Mouse (Mus musculus): ENCODE measurements at regions not wholly inside any gene's neighbourhood (a gene's known extent, or its start where the extent isn't known, plus 50 kb on each side); places are given as distances from the start of the nearest gene placed in this dataset.

DNA sequence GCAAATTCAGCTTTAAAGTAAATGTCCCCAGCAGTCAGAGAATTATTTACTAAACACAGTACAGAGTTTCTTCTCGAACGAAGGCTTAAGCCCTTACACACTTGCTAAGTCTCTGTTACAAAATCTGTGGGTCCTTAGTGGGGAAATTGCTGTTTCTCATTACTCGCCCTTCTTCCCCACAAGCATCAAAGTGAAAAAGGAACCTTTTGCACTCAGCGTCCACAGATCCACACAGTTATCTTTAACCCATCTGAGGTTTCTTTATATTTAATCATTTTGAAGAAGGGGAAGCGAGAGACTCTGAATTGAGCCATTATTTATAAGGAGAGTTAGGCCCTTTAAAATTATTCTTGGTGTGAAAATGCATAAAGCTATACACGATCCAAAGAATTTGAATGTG lies 126.7 kb upstream of the Dmrta1 start:
- TF ChIP-seq E2F4 (IDR thresholded peaks at IDR 0.05; ENCODE audit: insufficient read depth), result no peak
- no peak for TF ChIP-seq TCF3 (IDR thresholded peaks at IDR 0.05; ENCODE audit: insufficient read length, low read depth)
- TF ChIP-seq MYOD1 (IDR thresholded peaks at IDR 0.05; ENCODE audit: control insufficient read depth in 1 of 3, insufficient read length in 2 of 3, low read depth in 2 of 3), result no peak
- TF ChIP-seq MAX (IDR thresholded peaks at IDR 0.05; ENCODE audit: low read depth), result no peak
- no peak for TF ChIP-seq POLR2AphosphoS2 (IDR thresholded peaks at IDR 0.05; ENCODE audit: insufficient read length, low read depth)
- TF ChIP-seq POLR2A (IDR thresholded peaks at IDR 0.05; ENCODE audit: insufficient read length, low read depth), result no peak
- no peak for TF ChIP-seq MYOG (IDR thresholded peaks at IDR 0.05; ENCODE audit: control insufficient read depth in 1 of 3, insufficient read depth in 1 of 3, insufficient read length in 2 of 3, low read depth in 2 of 3)
- no peak for TF ChIP-seq SRF (IDR thresholded peaks at IDR 0.05; ENCODE audit: control insufficient read depth, insufficient read length, low read depth)
- no peak for TF ChIP-seq CEBPB (IDR thresholded peaks at IDR 0.05; ENCODE audit: insufficient read depth, poor library complexity, severe bottlenecking)
- no peak for TF ChIP-seq USF1 (IDR thresholded peaks at IDR 0.05; ENCODE audit: low read depth)
- no peak for TF ChIP-seq TCF12 (IDR thresholded peaks at IDR 0.05; ENCODE audit: insufficient read depth, poor library complexity, severe bottlenecking)
- no peak for TF ChIP-seq REST (IDR thresholded peaks at IDR 0.05; ENCODE audit: insufficient read depth, insufficient read length)
- Histone ChIP-seq H3K4me2 (ENCODE audit: low read depth) (no peak overlapping the region), H3K36me3 (ENCODE audit: control insufficient read depth, insufficient read depth) (no peaks in the 10 kb centered on the region), H3K79me2 (ENCODE audit: control insufficient read depth, insufficient read depth) (no peaks in the 10 kb centered on the region), H3K27me3 (ENCODE audit: control insufficient read depth, insufficient read depth, insufficient read length) (no peaks in the 10 kb centered on the region), H3K4me3 (no peak overlapping the region), H3ac (ENCODE audit: control insufficient read depth, insufficient read length) (no peak overlapping the region)

GRCm38 (mm10) chr4:89550515-89550914 lies 128.7 kb upstream of the Dmrta1 start:
- Histone ChIP-seq H3K4me2 (ENCODE audit: low read depth) (no peak overlapping the region), H3K4me3 (no peak overlapping the region), H3ac (ENCODE audit: control insufficient read depth, insufficient read length) (no peak overlapping the region), H3K36me3 (ENCODE audit: control insufficient read depth, insufficient read depth) (no peaks in the 10 kb centered on the region), H3K79me2 (ENCODE audit: control insufficient read depth, insufficient read depth) (no peaks in the 10 kb centered on the region), H3K27me3 (ENCODE audit: control insufficient read depth, insufficient read depth, insufficient read length) (no peaks in the 10 kb centered on the region)
- TF ChIP-seq REST (IDR thresholded peaks at IDR 0.05; ENCODE audit: insufficient read depth, insufficient read length) (no peak), POLR2AphosphoS2 (IDR thresholded peaks at IDR 0.05; ENCODE audit: insufficient read length, low read depth) (no peak), MYOG (IDR thresholded peaks at IDR 0.05; ENCODE audit: control insufficient read depth in 1 of 3, insufficient read depth in 1 of 3, insufficient read length in 2 of 3, low read depth in 2 of 3) (no peak), SRF (IDR thresholded peaks at IDR 0.05; ENCODE audit: control insufficient read depth, insufficient read length, low read depth) (no peak), TCF3 (IDR thresholded peaks at IDR 0.05; ENCODE audit: insufficient read length, low read depth) (no peak), CEBPB (IDR thresholded peaks at IDR 0.05; ENCODE audit: insufficient read depth, poor library complexity, severe bottlenecking) (no peak), E2F4 (IDR thresholded peaks at IDR 0.05; ENCODE audit: insufficient read depth) (no peak), USF1 (IDR thresholded peaks at IDR 0.05; ENCODE audit: low read depth) (no peak), MYOD1 (IDR thresholded peaks at IDR 0.05; ENCODE audit: control insufficient read depth in 1 of 3, insufficient read length in 2 of 3, low read depth in 2 of 3) (no peak), POLR2A (IDR thresholded peaks at IDR 0.05; ENCODE audit: insufficient read length, low read depth) (no peak), TCF12 (IDR thresholded peaks at IDR 0.05; ENCODE audit: insufficient read depth, poor library complexity, severe bottlenecking) (no peak), MAX (IDR thresholded peaks at IDR 0.05; ENCODE audit: low read depth) (no peak)

- no peak overlapping the region for H3ac ChIP-seq (ENCODE audit: control insufficient read depth, insufficient read length)
- H3K27me3 ChIP-seq (ENCODE audit: control insufficient read depth, insufficient read depth, insufficient read length), result no peaks in the 10 kb centered on the region
Measured at GRCm38 (mm10) chr4:89532462-89532861, 146.8 kb upstream of the Dmrta1 start.

DNA sequence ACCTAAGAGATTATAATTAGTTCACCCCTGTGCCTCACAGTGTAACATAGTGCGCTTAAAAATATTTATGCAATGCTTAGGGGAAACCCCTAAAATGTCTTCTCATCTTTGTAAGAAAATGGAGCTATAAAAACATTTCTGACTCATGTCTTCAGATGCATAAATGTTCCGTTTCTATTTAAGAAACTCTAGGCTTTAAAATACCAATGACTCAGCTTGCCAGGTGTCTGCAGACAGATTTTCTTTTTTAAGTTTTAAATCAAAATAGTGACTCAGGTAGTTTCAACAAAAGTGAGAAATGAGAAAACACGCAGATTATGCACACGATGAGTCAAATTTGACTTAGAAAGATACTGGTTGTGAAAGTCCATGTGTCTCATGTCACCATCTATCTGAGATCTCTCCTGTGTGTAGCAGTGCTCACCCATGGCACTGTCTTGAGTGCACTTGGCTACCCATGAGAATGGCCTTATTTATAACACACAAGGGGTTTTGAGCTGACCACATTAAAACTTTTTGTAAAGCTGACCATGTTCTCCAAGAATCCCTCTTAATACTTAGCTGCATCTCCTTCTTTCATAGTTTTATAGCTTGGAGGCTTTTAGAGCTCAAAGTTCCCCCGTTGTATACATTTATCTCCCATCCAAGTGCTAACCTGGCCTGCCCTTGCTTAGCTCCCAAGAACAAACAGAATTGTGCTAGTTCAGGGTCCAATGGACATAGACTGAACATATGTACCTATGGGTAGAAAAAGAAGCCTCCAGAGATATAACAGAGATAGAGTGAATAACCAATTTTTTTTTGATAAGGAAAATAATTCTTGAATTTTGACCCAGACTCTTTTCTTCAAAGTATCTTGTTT lies 149.0 kb upstream of the Dmrta1 start:
- Histone ChIP-seq H3K36me3 (ENCODE audit: control insufficient read depth, insufficient read depth) (no peaks in the 10 kb centered on the region), H3ac (ENCODE audit: control insufficient read depth, insufficient read length) (no peak overlapping the region), H3K4me2 (ENCODE audit: low read depth) (peak overlapping the region; percentile 57), H3K79me2 (ENCODE audit: control insufficient read depth, insufficient read depth) (no peaks in the 10 kb centered on the region), H3K4me3 (no peak overlapping the region), H3K27me3 (ENCODE audit: control insufficient read depth, insufficient read depth, insufficient read length) (no peaks in the 10 kb centered on the region)
- TF ChIP-seq TCF12 (IDR thresholded peaks at IDR 0.05; ENCODE audit: insufficient read depth, poor library complexity, severe bottlenecking) (no peak), REST (IDR thresholded peaks at IDR 0.05; ENCODE audit: insufficient read depth, insufficient read length) (no peak), POLR2AphosphoS2 (IDR thresholded peaks at IDR 0.05; ENCODE audit: insufficient read length, low read depth) (no peak), TCF3 (IDR thresholded peaks at IDR 0.05; ENCODE audit: insufficient read length, low read depth) (no peak), SRF (IDR thresholded peaks at IDR 0.05; ENCODE audit: control insufficient read depth, insufficient read length, low read depth) (no peak), MYOG (IDR thresholded peaks at IDR 0.05; ENCODE audit: control insufficient read depth in 1 of 3, insufficient read depth in 1 of 3, insufficient read length in 2 of 3, low read depth in 2 of 3) (no peak), POLR2A (IDR thresholded peaks at IDR 0.05; ENCODE audit: insufficient read length, low read depth) (no peak), MYOD1 (IDR thresholded peaks at IDR 0.05; ENCODE audit: control insufficient read depth in 1 of 3, insufficient read length in 2 of 3, low read depth in 2 of 3) (no peak), USF1 (IDR thresholded peaks at IDR 0.05; ENCODE audit: low read depth) (no peak), MAX (IDR thresholded peaks at IDR 0.05; ENCODE audit: low read depth) (no peak), E2F4 (IDR thresholded peaks at IDR 0.05; ENCODE audit: insufficient read depth) (no peak), CEBPB (IDR thresholded peaks at IDR 0.05; ENCODE audit: insufficient read depth, poor library complexity, severe bottlenecking) (no peak)

More at GRCm38 (mm10) chr4:89532462-89532861, 146.8 kb upstream of the Dmrta1 start:
- no peaks in the 10 kb centered on the region for H3K79me2 ChIP-seq (ENCODE audit: control insufficient read depth, insufficient read depth)
- H3K4me2 ChIP-seq (ENCODE audit: low read depth), result no peak overlapping the region
- no peaks in the 10 kb centered on the region for H3K36me3 ChIP-seq (ENCODE audit: control insufficient read depth, insufficient read depth)
- TF ChIP-seq MYOD1 (IDR thresholded peaks at IDR 0.05; ENCODE audit: control insufficient read depth in 1 of 3, insufficient read length in 2 of 3, low read depth in 2 of 3), result no peak
- TF ChIP-seq MAX (IDR thresholded peaks at IDR 0.05; ENCODE audit: low read depth), result no peak
- TF ChIP-seq CEBPB (IDR thresholded peaks at IDR 0.05; ENCODE audit: insufficient read depth, poor library complexity, severe bottlenecking), result no peak
- no peak for TF ChIP-seq SRF (IDR thresholded peaks at IDR 0.05; ENCODE audit: control insufficient read depth, insufficient read length, low read depth)
- no peak for TF ChIP-seq POLR2AphosphoS2 (IDR thresholded peaks at IDR 0.05; ENCODE audit: insufficient read length, low read depth)
- TF ChIP-seq MYOG (IDR thresholded peaks at IDR 0.05; ENCODE audit: control insufficient read depth in 1 of 3, insufficient read depth in 1 of 3, insufficient read length in 2 of 3, low read depth in 2 of 3), result no peak
- TF ChIP-seq E2F4 (IDR thresholded peaks at IDR 0.05; ENCODE audit: insufficient read depth), result no peak
- TF ChIP-seq POLR2A (IDR thresholded peaks at IDR 0.05; ENCODE audit: insufficient read length, low read depth), result no peak
- TF ChIP-seq TCF3 (IDR thresholded peaks at IDR 0.05; ENCODE audit: insufficient read length, low read depth), result no peak
- no peak for TF ChIP-seq TCF12 (IDR thresholded peaks at IDR 0.05; ENCODE audit: insufficient read depth, poor library complexity, severe bottlenecking)
- TF ChIP-seq USF1 (IDR thresholded peaks at IDR 0.05; ENCODE audit: low read depth), result no peak
- no peak for TF ChIP-seq REST (IDR thresholded peaks at IDR 0.05; ENCODE audit: insufficient read depth, insufficient read length)
- no peak overlapping the region for H3K4me3 ChIP-seq

Measured in myocyte (in vitro differentiated cells).